Mouse (Mus musculus): ENCODE data around the gene Ubqln4. TPM values are rescaled to one million over a fixed set of nuclear protein-coding genes. Genes with fewer than 3 reads are reported as not detected.

Gene Ubqln4
- polyA plus RNA-seq, 1 experiment from 2014 or later = 39.3 TPM

DNA sequence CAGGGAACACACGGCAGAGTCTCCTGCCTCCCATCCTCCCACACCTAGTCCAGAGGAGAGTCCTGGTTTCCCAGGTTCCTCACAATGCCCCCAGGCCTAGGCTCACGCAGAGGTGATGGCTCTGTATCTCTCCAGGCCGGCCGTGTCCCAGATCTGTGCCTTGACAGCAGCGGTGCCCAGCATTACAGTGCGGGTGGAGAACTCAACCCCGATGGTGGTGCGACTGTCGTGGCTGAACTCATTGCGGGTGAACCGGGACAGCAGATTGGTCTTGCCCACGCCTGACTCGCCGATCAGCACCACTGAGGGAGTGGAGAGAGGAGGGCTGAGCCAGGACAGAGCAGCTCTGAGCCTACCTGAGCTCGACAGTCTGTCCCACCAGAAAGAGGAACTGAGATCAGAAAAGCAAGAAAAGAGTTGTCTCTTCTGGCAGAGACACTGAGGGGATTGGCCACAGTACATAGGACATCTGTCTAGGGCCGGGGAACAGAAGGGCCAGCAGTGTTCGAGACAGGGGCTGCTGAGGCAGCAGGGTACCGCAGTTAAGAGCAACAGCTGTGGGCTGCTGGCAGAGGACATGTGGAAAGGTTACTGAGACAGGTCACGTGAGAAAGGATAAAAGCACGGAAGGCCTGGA is 8.5 kb upstream of the Ubqln4 start:
- Histone ChIP-seq H3K9ac (ENCODE audit: low read length) (no peak overlapping the region), H3K4me2 (ENCODE audit: low read depth, low read length) (no peak overlapping the region), H3K36me3 (ENCODE audit: control insufficient read depth, insufficient read depth, low read length) (peaks cover 3% of the 10 kb centered on the region; the same call in 1 of the 2 replicates), H3K9me3 (ENCODE audit: control insufficient read depth, low read length) (no peaks in the 10 kb centered on the region), H3K4me3 (ENCODE audit: low read length) (no peak overlapping the region), H3K4me1 (replicated peaks; ENCODE audit: control insufficient read depth, insufficient read depth, low read length) (peaks cover 5% of the 10 kb centered on the region), H3K27ac (ENCODE audit: low read length) (no peak overlapping the region), H3K27me3 (ENCODE audit: control insufficient read depth, insufficient read depth, low read depth, low read length) (no peaks in the 10 kb centered on the region)
- 57% methylated on average over 20 of the region's 20 CpGs for WGBS
- ATAC-seq (ENCODE audit: low read depth) = no peak

DNA sequence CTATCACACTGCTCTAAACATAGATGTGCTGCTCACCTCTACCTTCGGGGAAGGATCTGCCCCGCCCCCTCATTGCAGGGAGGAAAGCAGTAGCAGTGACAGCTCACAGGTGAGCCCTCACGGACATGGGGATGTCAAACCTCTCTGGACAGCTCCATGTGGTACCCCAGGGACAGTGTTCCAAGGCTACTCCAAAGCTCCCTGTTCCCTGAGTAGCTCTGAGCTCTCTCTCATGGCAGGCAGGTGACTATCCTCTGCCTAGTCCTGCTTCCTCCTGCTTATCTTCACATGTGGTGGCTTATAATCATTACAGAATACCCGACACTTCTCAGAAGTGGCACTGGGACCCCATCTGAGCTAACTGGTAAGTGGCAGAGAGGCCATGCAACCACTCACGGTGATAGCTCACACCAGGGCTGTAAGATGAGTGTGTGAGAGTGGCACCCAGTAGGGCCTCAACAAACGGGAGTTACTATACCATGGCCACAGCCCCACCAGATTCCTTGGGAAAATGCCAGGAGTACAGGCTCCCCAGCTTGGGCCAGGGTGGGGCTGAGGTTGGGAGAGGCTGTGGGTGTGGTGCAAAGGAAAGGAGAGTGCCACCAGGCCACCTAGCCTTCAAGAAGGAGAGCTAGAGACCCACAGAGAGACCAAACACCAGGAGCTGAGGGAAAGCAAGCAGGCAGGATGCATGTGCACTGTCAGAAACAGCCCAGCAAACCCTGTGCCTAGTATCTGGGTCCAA is 6.7 kb upstream of the Ubqln4 start:
- H3K27me3 ChIP-seq (ENCODE audit: control insufficient read depth, insufficient read depth, low read depth, low read length) = no peaks in the 10 kb centered on the region
- 61% methylated on average over 6 of the region's 6 CpGs for WGBS
- H3K9ac ChIP-seq (ENCODE audit: low read length) = no peak overlapping the region
- no peaks in the 10 kb centered on the region for H3K36me3 ChIP-seq (ENCODE audit: control insufficient read depth, insufficient read depth, low read length)
- no peak overlapping the region for H3K4me3 ChIP-seq (ENCODE audit: low read length)
- ATAC-seq (ENCODE audit: low read depth) = peak; percentile 29; the same call in 1 of the 2 replicates
- peak overlapping the region; percentile 17; the same call in 1 of the 2 replicates for H3K4me2 ChIP-seq (ENCODE audit: low read depth, low read length)
- H3K9me3 ChIP-seq (ENCODE audit: control insufficient read depth, low read length) = no peaks in the 10 kb centered on the region
- no peak overlapping the region for H3K27ac ChIP-seq (ENCODE audit: low read length)
- peaks cover 6% of the 10 kb centered on the region for H3K4me1 ChIP-seq (replicated peaks; ENCODE audit: control insufficient read depth, insufficient read depth, low read length)

DNA sequence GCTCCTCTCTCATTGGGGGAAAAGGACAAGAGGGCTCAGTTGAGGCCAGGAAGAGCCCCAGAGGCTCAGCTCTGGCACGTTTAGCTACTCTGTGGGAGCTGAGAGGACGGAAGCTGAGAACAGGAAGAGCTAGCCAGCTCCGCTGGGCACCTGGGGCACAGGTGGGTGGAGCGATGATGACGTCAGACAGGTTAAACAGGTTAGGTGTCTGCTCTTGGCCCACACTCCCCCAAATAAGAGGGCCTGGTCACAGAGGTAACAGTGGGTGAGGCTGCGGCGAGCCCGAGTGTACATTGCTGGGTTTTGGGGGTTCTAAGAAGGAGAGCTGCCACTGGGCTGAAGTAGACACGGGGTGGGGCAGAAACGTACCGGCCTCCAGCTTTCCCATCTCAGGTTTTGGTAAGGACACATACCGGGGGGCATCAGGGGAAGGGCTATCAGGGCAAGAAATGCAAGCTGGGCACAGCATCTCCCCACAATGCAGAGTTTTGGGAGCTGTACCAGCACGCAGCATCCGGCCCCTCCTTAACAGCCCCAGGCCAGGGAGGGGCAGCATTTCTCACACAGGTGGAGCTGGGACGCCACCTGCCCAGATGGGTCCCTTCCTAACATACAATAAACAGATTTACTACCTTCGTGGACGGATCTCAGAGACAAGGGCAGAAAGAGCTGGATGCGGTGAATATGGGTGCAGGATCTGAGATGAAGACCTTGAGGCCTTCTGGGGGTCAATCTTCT is 5.2 kb upstream of the Ubqln4 start, which contains the start of gene Rab25:
Rab25 (minus strand) TSS at position 121 of the 738 bp plus-strand sequence.
- Histone ChIP-seq H3K9me3 (ENCODE audit: control insufficient read depth, low read length) (no peaks in the 10 kb centered on the region), H3K4me3 (ENCODE audit: low read length) (peak within 1 kb of the TSS; percentile 26), H3K27ac (ENCODE audit: low read length) (peak within 1 kb of the TSS; percentile 81), H3K36me3 (ENCODE audit: control insufficient read depth, insufficient read depth, low read length) (no peaks in the 10 kb centered on the region), H3K4me2 (ENCODE audit: low read depth, low read length) (peak within 1 kb of the TSS; percentile 49), H3K4me1 (replicated peaks; ENCODE audit: control insufficient read depth, insufficient read depth, low read length) (peaks cover 9% of the 10 kb centered on the region), H3K9ac (ENCODE audit: low read length) (peak within 1 kb of the TSS; percentile 51; the same call in 1 of the 2 replicates), H3K27me3 (ENCODE audit: control insufficient read depth, insufficient read depth, low read depth, low read length) (no peaks in the 10 kb centered on the region)
- peak; percentile 21 for ATAC-seq (ENCODE audit: low read depth)
- 38% methylated on average over 18 of the region's 18 CpGs for WGBS

DNA sequence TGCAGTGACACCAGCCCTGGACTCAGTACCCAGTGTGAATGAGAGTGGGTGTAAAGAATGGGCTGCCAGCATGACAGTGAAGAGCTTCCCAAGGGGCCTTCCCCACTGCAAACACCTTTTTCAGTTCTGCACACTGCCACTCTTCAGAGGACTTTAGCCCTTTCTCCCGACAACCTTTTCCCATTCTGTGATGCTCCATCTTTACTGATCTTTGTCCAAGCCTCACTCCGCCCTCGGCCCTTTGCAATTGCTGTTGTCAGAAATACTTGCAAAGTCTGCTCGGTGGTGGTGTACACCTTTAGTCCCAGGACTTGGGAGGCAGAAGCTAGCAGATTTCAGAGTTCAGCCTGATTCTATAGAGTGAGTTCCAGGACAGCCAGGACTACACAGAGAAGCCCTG is 2.0 kb upstream of the Ubqln4 start:
- peak overlapping the region; percentile 82 for H3K9ac ChIP-seq (ENCODE audit: low read length)
- H3K36me3 ChIP-seq (ENCODE audit: control insufficient read depth, insufficient read depth, low read length) = peaks cover 10% of the 10 kb centered on the region
- H3K4me3 ChIP-seq (ENCODE audit: low read length) = peak overlapping the region; percentile 76
- peak overlapping the region; percentile 76 for H3K4me2 ChIP-seq (ENCODE audit: low read depth, low read length)
- no peak for ATAC-seq (ENCODE audit: low read depth)
- 80% methylated on average over 4 of the region's 4 CpGs for WGBS
- no peaks in the 10 kb centered on the region for H3K9me3 ChIP-seq (ENCODE audit: control insufficient read depth, low read length)
- no peaks in the 10 kb centered on the region for H3K27me3 ChIP-seq (ENCODE audit: control insufficient read depth, insufficient read depth, low read depth, low read length)
- H3K4me1 ChIP-seq (replicated peaks; ENCODE audit: control insufficient read depth, insufficient read depth, low read length) = peaks cover 23% of the 10 kb centered on the region
- H3K27ac ChIP-seq (ENCODE audit: low read length) = no peak overlapping the region

DNA sequence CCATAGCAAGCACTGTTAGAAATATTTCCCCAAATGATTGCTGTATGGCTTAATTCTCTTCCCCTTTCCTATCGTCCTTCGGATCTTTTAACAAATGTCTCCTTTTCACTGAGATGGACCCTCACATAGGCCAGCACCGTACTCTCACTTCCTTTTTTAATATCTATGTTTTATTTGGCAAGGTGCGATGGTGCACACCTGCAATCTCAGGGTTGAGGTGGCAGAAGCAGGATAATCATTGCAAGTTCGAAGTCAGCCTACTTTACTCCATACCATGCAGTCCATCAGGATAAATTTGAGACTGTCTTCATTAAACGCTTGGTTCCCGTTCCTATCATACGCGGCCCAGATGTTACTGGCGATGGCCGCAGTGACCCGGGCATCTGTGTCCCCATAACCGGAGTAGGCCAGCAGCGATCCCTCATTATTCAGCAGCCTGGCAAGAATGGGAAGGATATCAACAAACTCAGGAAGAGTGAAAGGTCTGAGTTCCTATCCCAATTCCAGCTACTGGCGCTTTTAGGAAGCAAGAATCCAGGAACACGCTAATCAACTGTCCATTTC is 1.4 kb upstream of the Ubqln4 start:
- peak overlapping the region; percentile 94 for H3K27ac ChIP-seq (ENCODE audit: low read length)
- H3K36me3 ChIP-seq (ENCODE audit: control insufficient read depth, insufficient read depth, low read length) = peaks cover 13% of the 10 kb centered on the region
- WGBS = 16% methylated on average over 16 of the region's 16 CpGs
- H3K4me1 ChIP-seq (replicated peaks; ENCODE audit: control insufficient read depth, insufficient read depth, low read length) = peaks cover 23% of the 10 kb centered on the region
- H3K4me3 ChIP-seq (ENCODE audit: low read length) = peak overlapping the region; percentile 76
- peak overlapping the region; percentile 76 for H3K4me2 ChIP-seq (ENCODE audit: low read depth, low read length)
- no peak for ATAC-seq (ENCODE audit: low read depth)
- H3K9me3 ChIP-seq (ENCODE audit: control insufficient read depth, low read length) = no peaks in the 10 kb centered on the region
- H3K9ac ChIP-seq (ENCODE audit: low read length) = peak overlapping the region; percentile 82
- H3K27me3 ChIP-seq (ENCODE audit: control insufficient read depth, insufficient read depth, low read depth, low read length) = no peaks in the 10 kb centered on the region

DNA sequence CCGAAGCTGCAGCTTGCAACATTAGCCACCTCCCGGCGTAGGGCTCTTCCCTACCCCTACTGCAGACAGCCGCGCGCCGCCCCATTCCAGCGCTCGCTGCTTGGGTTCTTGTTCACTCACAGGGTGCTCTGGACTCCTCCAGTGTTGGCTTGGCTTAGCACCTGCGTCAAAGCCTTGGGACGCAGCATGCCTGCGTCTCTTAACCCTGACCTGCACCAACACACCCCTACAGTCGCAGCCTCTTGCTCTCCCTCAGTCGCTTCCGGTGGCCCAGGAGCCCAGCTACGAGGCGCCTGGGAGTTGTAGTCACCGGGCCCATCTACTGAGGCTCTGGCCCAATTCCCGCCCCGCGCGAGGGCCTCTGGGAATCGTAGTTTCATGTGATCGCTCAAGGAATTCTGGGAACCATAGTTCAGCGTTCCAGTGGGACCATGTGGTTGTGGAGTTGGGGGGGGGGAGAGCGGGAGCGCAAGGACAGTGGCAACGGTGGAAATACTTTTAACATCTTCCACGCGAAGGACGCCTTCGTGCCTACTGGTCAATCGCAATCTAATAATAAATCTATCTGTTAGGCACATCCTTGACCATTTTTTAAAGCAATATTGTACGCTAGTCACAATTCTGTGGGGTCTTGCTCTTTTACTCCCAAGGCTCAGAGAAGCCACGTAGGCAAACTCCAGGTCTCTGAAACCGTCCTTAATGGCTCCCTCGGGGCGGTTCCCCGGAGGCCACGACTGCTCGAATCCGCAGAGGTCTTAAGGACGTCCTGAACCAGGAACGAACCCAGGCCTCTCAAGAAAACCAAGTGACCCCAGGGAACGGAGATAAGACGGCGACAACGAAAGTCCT is 658 bp upstream of the Ubqln4 start, which contains the start of gene Lamtor2:
Lamtor2 (minus strand) TSS at position 399 of the 849 bp plus-strand sequence.
- ATAC-seq (ENCODE audit: low read depth) = peak; percentile 91
- WGBS = under 1% methylated on average over 48 of the region's 48 CpGs
- Histone ChIP-seq H3K27me3 (ENCODE audit: control insufficient read depth, insufficient read depth, low read depth, low read length) (no peaks in the 10 kb centered on the region), H3K9me3 (ENCODE audit: control insufficient read depth, low read length) (no peaks in the 10 kb centered on the region), H3K27ac (ENCODE audit: low read length) (peak within 1 kb of the TSS; percentile 99), H3K4me1 (replicated peaks; ENCODE audit: control insufficient read depth, insufficient read depth, low read length) (peaks cover 23% of the 10 kb centered on the region), H3K4me2 (ENCODE audit: low read depth, low read length) (peak within 1 kb of the TSS; percentile 76), H3K9ac (ENCODE audit: low read length) (peak within 1 kb of the TSS; percentile 95), H3K36me3 (ENCODE audit: control insufficient read depth, insufficient read depth, low read length) (peaks cover 13% of the 10 kb centered on the region), H3K4me3 (ENCODE audit: low read length) (peak within 1 kb of the TSS; percentile 76)

DNA sequence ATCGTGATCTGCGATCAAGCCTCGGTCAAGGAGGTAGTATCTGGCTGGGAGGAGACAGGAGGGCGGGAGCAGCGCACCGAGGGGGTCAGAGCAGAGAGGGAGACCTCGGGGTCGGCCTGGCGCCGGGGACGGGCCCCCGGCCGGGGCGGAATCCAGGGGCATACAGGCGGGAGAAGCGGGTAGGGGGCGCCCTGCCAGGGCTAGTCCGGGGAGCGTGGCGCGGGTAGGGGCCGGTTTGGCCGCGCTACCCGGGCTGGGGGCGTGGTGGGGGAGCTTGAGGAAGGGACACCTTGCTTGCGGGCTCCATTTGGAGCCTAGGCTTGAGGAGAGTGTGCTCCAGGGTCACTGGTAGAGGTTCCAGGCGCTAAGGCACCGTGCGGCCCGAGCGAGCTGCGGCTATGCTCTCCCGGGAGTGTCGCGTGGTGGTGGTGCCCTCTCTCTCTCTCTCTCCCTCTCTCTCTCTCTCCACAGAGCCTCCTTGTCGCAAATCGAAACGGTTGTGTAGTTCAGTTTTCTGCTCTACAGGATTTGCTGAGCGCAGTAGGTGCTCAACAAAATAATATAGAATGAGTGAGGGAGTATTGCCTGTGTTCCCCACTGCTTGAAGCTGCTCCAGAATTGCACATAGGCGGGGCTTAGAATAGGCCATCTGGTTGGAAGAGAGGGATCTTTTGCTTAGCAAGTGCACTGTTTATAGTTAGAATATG is 475 bp downstream of the Ubqln4 start:
- Histone ChIP-seq H3K27me3 (ENCODE audit: control insufficient read depth, insufficient read depth, low read depth, low read length) (no peaks in the 10 kb centered on the region), H3K4me2 (ENCODE audit: low read depth, low read length) (peak overlapping the region; percentile 76), H3K9me3 (ENCODE audit: control insufficient read depth, low read length) (no peaks in the 10 kb centered on the region), H3K9ac (ENCODE audit: low read length) (peak overlapping the region; percentile 95), H3K36me3 (ENCODE audit: control insufficient read depth, insufficient read depth, low read length) (peaks cover 22% of the 10 kb centered on the region), H3K4me1 (replicated peaks; ENCODE audit: control insufficient read depth, insufficient read depth, low read length) (peaks cover 23% of the 10 kb centered on the region), H3K4me3 (ENCODE audit: low read length) (peak overlapping the region; percentile 76), H3K27ac (ENCODE audit: low read length) (peak overlapping the region; percentile 93)
- under 1% methylated on average over 41 of the region's 41 CpGs for WGBS
- peak; percentile 32 for ATAC-seq (ENCODE audit: low read depth)

DNA sequence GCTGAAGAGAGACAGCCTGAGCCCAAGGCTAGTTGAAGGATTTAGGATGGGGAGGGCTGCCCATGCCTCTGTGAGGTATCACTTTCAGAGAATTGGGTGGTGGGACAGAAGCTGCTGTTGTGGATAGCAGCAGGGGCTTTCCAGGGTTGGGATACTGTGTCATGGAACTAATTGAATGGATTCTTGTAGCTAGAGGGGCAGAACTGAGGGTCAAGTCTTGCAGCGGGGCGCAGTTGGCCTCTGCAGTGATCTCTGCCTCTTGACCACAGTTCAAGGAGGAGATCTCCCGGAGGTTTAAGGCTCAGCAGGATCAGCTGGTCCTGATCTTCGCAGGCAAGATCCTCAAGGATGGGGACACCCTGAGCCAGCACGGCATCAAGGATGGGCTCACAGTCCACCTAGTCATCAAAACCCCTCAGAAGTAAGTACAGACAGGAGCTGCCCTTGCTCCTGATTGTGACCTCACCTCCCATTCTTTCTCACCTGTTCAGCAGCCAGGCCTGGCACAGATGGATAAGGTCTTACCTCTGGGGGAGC is 1.6 kb downstream of the Ubqln4 start:
- Histone ChIP-seq H3K4me3 (ENCODE audit: low read length) (no peak overlapping the region), H3K4me1 (replicated peaks; ENCODE audit: control insufficient read depth, insufficient read depth, low read length) (peaks cover 23% of the 10 kb centered on the region), H3K36me3 (ENCODE audit: control insufficient read depth, insufficient read depth, low read length) (peaks cover 32% of the 10 kb centered on the region), H3K27ac (ENCODE audit: low read length) (no peak overlapping the region), H3K9ac (ENCODE audit: low read length) (no peak overlapping the region), H3K27me3 (ENCODE audit: control insufficient read depth, insufficient read depth, low read depth, low read length) (no peaks in the 10 kb centered on the region), H3K9me3 (ENCODE audit: control insufficient read depth, low read length) (no peaks in the 10 kb centered on the region), H3K4me2 (ENCODE audit: low read depth, low read length) (no peak overlapping the region; the same call in 1 of the 2 replicates)
- WGBS = 76% methylated on average over 5 of the region's 5 CpGs
- no peak for ATAC-seq (ENCODE audit: low read depth)
